Mouse (Mus musculus): ENCODE results near the gene Gm34302.

DNA sequence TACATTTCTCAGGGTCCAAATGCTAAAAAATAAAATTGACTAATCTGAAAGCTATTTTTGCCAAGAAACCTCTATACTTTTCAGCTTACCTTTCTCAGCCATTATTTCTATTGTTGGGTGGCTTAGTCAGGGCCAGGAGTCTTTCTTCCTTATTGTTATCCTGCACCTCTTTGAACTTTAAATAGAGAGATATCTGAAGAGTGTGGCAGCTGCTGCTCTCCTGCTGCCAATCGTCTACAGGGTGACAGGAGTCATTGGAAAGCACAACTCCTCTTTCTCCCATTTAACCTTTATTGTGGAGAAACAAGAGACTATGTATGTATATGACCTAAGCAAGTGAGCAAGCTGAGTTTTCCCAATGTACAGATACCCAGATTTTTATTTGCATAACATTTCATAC is at the start of gene Gm34302:
- TF ChIP-seq CTCF (IDR thresholded peaks at IDR 0.05; ENCODE audit: control insufficient read depth, insufficient read depth, insufficient read length) = no peak
- TF ChIP-seq MAX (IDR thresholded peaks at IDR 0.05) = no peak
- no peak for TF ChIP-seq CEBPB (IDR thresholded peaks at IDR 0.05; ENCODE audit: low read depth)
